ENCODE assay signal across 20 mouse cellular contexts in the genomic region with DNA sequence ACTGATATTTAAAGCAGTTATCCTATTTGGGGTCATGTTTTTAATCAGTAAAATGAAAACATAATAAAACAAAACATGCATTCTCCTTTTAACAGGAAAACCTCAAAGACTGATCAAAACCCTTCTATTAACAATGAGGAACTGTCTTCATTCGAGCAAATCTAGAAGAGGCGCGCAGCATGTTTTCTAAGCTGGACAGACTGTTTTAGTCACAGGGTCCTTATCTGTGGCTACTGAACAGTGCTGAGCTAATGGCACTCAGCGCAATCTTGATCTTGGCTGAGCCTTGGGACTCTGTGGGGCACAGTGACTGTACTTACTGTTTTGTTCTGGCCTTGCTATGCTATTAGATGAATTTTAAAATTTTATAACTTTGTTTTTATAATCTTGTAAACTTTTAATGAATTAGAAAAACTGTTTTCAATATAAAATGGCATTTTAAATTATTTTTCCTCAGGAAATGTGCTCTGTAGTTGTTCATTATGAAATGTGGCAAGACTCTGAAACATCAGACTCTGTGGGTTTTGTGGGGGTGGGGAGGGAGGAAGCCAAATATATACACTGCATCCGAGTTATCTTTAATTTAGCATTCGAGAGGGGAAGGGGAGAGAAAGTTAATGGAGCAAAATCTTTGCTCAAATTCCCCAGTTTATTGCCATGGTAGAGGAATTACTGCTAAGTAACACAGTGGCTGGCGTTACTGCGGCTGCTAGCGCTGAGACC. TPM values are rescaled to one million over a fixed set of nuclear protein-coding genes. Genes with fewer than 3 reads are reported as not detected.
A peak's percentile ranks its signal among the peaks of the same experiment; 100 is the strongest.
DNase-seq lines count a peak whose midpoint lies in the region; ATAC-seq and TF ChIP-seq lines count a peak whose summit lies in the region.
"Had no signal": no experiment of that assay in that cellular context is flagged by ENCODE, and none has a peak within 500 bp of the region (broad histone marks: within the 10 kb centered on the region; RNA-seq: fewer than 3 reads in every experiment).

No protein-coding gene starts in this region.

- no peaks in the 10 kb centered on the region for H3K9me3 ChIP-seq in limb, embryonic 12.5 days
- H3K9me3 ChIP-seq in limb, embryonic 10.5 days (replicated peaks): no peaks in the 10 kb centered on the region
- no peaks in the 10 kb centered on the region for H3K9me3 ChIP-seq in limb, embryonic 13.5 days
- H3K9me3 ChIP-seq: embryonic facial prominence, embryonic 15.5 days; forebrain, embryonic 15.5 days; hindbrain, embryonic 15.5 days; limb, embryonic 15.5 days; midbrain, embryonic 15.5 days had no signal

- H3K9ac ChIP-seq in limb, embryonic 12.5 days (replicated peaks): no peak overlapping the region
- H3K9ac ChIP-seq in limb, embryonic 13.5 days: no peak overlapping the region
- H3K9ac ChIP-seq: embryonic facial prominence, embryonic 15.5 days; forebrain, embryonic 15.5 days; hindbrain, embryonic 15.5 days; limb, embryonic 15.5 days; midbrain, embryonic 15.5 days had no signal

- H3K4me1 ChIP-seq in limb, embryonic 12.5 days (replicated peaks): peaks cover 8% of the 10 kb centered on the region; the same call in 1 of the 2 replicates
- H3K4me1 ChIP-seq in limb, embryonic 10.5 days: no peaks in the 10 kb centered on the region
- H3K4me1 ChIP-seq in limb, embryonic 13.5 days: peaks cover 13% of the 10 kb centered on the region
- H3K4me1 ChIP-seq: embryonic facial prominence, embryonic 15.5 days; forebrain, embryonic 15.5 days; hindbrain, embryonic 15.5 days; midbrain, embryonic 15.5 days had no signal

- ATAC-seq in limb, embryonic 12.5 days (ENCODE audit: insufficient number of reproducible peaks, insufficient read depth, low FRiP score, low TSS enrichment, low read depth): peak; percentile 78; the same call in 1 of the 2 replicates
- ATAC-seq in limb, embryonic 13.5 days (ENCODE audit: low FRiP score, low read depth): peak; percentile 40; the same call in 1 of the 2 replicates
- peak; percentile 77 for ATAC-seq in megakaryocyte progenitor cell, adult 5-6 weeks (replicated peaks; ENCODE audit: poor library complexity)
- ATAC-seq: forebrain, embryonic 15.5 days; midbrain, embryonic 15.5 days had no signal

- H3K4me2 ChIP-seq in limb, embryonic 12.5 days: no peak overlapping the region
- H3K4me2 ChIP-seq in limb, embryonic 13.5 days (replicated peaks): 0 out of 2 replicates have a peak overlapping the region, but pooled peaks have one; percentile 27
- H3K4me2 ChIP-seq: embryonic facial prominence, embryonic 15.5 days; forebrain, embryonic 15.5 days; hindbrain, embryonic 15.5 days; limb, embryonic 15.5 days; midbrain, embryonic 15.5 days had no signal

- peaks cover 68% of the 10 kb centered on the region for H3K36me3 ChIP-seq in limb, embryonic 12.5 days
- H3K36me3 ChIP-seq in limb, embryonic 10.5 days: peaks cover 73% of the 10 kb centered on the region
- peaks cover 51% of the 10 kb centered on the region for H3K36me3 ChIP-seq in limb, embryonic 13.5 days

- no peak for TF ChIP-seq CTCF in gastrocnemius, adult 2 months (IDR thresholded peaks at IDR 0.05)

- no peaks in the 10 kb centered on the region for H3K27me3 ChIP-seq in limb, embryonic 12.5 days
- H3K27me3 ChIP-seq in limb, embryonic 10.5 days (ENCODE audit: low read depth, poor library complexity, severe bottlenecking): no peaks in the 10 kb centered on the region
- no peaks in the 10 kb centered on the region for H3K27me3 ChIP-seq in limb, embryonic 13.5 days
- H3K27me3 ChIP-seq: embryonic facial prominence, embryonic 15.5 days; forebrain, embryonic 15.5 days; hindbrain, embryonic 15.5 days; limb, embryonic 15.5 days; midbrain, embryonic 15.5 days had no signal

- no peak overlapping the region for H3K4me3 ChIP-seq in gastrocnemius, adult 2 months
- H3K4me3 ChIP-seq in limb, embryonic 12.5 days (replicated peaks): no peak overlapping the region
- no peak overlapping the region for H3K4me3 ChIP-seq in limb, embryonic 10.5 days
- no peak overlapping the region for H3K4me3 ChIP-seq in limb, embryonic 13.5 days
- H3K4me3 ChIP-seq: embryonic facial prominence, embryonic 15.5 days; forebrain, embryonic 15.5 days; hindbrain, embryonic 15.5 days; limb, embryonic 15.5 days; midbrain, embryonic 15.5 days had no signal

- intact Hi-C loops in gastrocnemius, adult 2 months (cut with DNase I): no loop called here
- intact Hi-C loops in gastrocnemius, postnatal 36 days (cut with DNase I): no loop called here

- DNase-seq in gastrocnemius, adult 2 months: no peak
- DNase-seq in gastrocnemius, postnatal 36 days: no peak
- no peak for DNase-seq in limb, embryonic 10.5 days (ENCODE audit: low spot score)
- DNase-seq in spleen, postnatal 10 days (ENCODE audit: low spot score in 2 of 2): no peak
- DNase-seq in cerebellum, postnatal 10 days: no peak
- DNase-seq: adrenal gland, postnatal 10 days; cerebellum, postnatal 36 days; gastrocnemius, postnatal 14 days; kidney, adult 2 months; kidney, postnatal 36 days; layer of hippocampus, postnatal 36 days; thymus, postnatal 4 days had no signal

- H3K27ac ChIP-seq in gastrocnemius, adult 2 months: peak overlapping the region; percentile 35; the same call in 1 of the 2 replicates
- H3K27ac ChIP-seq in limb, embryonic 12.5 days: no peak overlapping the region
- no peak overlapping the region for H3K27ac ChIP-seq in limb, embryonic 10.5 days
- H3K27ac ChIP-seq in limb, embryonic 13.5 days: peak overlapping the region; percentile 48; the same call in 1 of the 2 replicates
- H3K27ac ChIP-seq: embryonic facial prominence, embryonic 15.5 days; forebrain, embryonic 15.5 days; hindbrain, embryonic 15.5 days; limb, embryonic 15.5 days; midbrain, embryonic 15.5 days had no signal

- WGBS in limb, embryonic 12.5 days: 70% methylated on average over 9 of the region's 9 CpGs
- 94% methylated on average over 9 of the region's 9 CpGs for WGBS in limb, embryonic 10.5 days
- WGBS in limb, embryonic 13.5 days: 67% methylated on average over 9 of the region's 9 CpGs

RNA-seq across cellular contexts. Expression of a gene that starts 49.7 kb away (rescaled TPM):
- 1 to 10 TPM in 1 of 2 experiments, under 1 TPM in 1; 0.59 to 2.2 TPM for total RNA-seq in gastrocnemius, adult 2 months (2021)
- total RNA-seq in gastrocnemius, postnatal 36 days (2021): under 1 TPM; 0.39 to 0.82 TPM
- polyA plus RNA-seq in limb, embryonic 12.5 days (2016; fragmentation: Nextera tagmentation; extraction: Ambion mirVana): 1.4 and 1.8 TPM in 2 replicates
- polyA plus RNA-seq in limb, embryonic 10.5 days (2016; fragmentation: Nextera tagmentation; extraction: Ambion mirVana): 0.83 and 1.2 TPM in 2 replicates
- 1.4 and 1.9 TPM in 2 replicates for polyA plus RNA-seq in limb, embryonic 13.5 days (2015; fragmentation: Nextera tagmentation; extraction: Ambion mirVana)
- 1.1 and 1.2 TPM in 2 replicates for total RNA-seq in megakaryocyte progenitor cell, adult 5-6 weeks (2015)
- total RNA-seq in megakaryocyte progenitor cell, adult 5-6 weeks (2017): 0.96 and 1.5 TPM in 2 replicates
- total RNA-seq: layer of hippocampus, postnatal 36 days had no signal

Comparison
In these comparisons a context has a peak if more than half of its experiments do, and no peak if none do; other contexts are left out.
1. H3K27ac ChIP-seq: peak in gastrocnemius, adult 2 months (single experiment) and limb, embryonic 13.5 days (single experiment); none in limb, embryonic 12.5 days (single experiment) and limb, embryonic 10.5 days (single experiment).
2. Peak in every context shown above with its lines, with median percentiles within 50 percentile points of each other: ATAC-seq.